Mouse (Mus musculus) WW6 (cell line): Measurements from ENCODE around the gene Cdh4.

Experiments
- DNase-seq: peaks from one replicate; pipeline ENCODE4 v3.0.0-alpha.2; 2013; ENCODE audit warnings: low read depth, low spot score

Gene Cdh4

DNA sequence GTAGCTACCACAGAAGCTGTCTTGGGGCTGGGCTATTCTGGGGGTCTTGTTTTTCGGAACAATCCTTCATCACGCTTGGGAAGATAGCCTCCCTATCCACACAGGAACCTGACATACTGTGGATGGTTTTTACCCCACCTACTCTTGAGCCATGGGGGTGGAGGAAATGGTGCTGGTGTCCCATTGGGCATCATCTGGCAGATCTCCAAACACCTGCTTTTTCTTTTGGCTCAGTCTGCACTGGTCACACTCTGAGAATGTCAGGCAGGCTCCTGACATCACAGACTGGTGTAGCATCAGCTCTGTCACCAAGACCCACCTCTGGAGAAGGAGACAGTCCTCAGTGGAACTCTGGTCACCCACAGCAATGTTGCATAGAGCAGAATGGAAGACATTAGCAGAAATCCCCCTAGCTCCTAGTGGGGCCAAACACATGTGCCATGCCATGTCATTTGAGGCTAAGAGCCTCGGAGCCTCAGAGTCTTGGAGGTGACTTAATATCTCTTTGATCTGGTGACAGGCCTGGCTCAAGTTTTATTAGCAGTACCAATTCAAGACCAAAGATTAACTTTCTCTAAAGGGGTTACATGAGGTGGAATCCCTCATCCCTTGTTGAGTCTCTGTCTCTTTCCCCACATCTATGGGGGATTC lies 95.7 kb downstream of the Cdh4 start:
- no peak for DNase-seq

DNA sequence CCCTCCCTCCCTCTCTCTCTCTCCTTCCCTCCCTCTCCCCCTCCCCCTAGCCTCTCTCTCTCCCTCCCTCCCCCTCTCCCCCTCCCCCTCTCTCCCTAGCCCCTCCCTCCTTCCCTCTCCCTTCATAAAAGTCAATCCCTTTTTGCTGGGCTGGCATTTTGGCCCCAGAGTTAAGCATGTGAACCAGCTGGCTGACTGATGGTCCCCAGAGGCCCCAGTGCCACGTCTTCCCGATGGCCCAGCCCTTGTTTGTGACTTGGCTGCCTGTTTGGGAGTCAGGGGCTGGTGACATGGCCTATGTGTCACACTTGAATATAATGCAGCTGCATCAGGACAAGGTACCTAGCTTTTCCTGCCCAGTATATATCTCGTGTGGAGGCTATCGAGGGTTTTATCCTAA lies 96.3 kb downstream of the Cdh4 start:
- DNase-seq: no peak

GRCm38 (mm10) chr2:179539532-179540245 lies 97.5 kb downstream of the Cdh4 start:
- DNase-seq: no peak

- no peak for DNase-seq
Observed at GRCm38 (mm10) chr2:179541096-179541495, 98.9 kb downstream of the Cdh4 start.

DNA sequence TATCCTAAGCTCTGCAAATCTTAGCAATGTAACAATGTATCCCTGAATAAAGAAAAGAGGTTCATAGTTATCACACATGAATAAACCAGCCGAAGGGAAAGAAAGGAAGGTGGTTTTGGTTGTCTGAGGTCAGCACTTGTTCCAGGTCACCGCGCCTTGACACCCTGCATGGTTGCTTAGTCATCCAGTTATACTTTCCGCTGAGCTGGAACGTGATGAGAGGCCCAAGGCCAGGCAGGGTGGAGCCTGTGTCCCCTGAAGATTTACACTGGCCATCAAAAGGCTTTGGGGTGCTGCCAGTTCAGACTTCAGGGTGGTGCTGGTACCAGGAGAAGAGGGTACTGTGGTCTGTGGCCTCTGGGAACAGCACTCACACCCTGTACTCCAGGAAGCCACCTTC lies 105.4 kb downstream of the Cdh4 start:
- no peak for DNase-seq

DNA sequence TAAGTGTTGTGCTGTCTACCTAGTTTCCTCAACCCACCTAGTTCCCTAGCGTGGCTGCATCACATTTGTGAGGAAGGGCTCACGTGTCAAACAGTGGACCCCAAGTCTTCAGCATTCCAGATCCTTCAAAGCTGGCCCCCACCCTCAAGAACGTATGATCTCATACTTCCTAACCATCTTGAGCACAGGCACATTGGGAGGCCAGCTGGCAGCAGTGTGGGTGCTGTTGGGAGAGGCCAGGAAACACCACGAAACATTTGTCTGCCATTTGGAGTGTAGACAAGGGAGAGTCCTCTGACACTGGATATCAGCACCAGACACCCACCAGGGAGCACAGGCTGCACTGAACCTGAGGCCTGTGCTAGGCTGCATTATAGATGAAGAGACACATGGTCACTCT lies 113.7 kb downstream of the Cdh4 start:
- no peak for DNase-seq

GRCm38 (mm10) chr2:179562350-179562749 lies 120.1 kb downstream of the Cdh4 start:
- DNase-seq: no peak

DNA sequence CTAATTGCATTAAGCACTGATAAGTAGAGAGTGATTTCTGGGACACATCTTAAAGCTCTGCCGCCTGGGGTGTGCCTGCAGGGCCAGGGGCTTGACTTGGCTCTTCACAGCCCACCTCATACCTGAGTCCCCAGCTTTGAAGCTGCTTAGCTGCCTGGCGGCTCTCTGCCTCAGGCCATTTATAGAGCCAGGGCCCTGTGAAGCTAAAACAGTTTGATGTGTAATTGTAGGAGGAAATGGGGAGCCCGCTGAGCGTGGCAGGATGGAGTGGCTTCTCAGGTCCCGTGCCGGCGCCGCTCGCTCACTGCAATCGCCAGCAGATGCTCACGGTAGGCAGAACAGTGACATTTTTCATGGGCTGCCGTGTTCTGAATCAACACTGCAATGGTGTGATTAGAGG lies 123.4 kb downstream of the Cdh4 start:
- no peak for DNase-seq

- no peak for DNase-seq
Observed at GRCm38 (mm10) chr2:179567886-179568285, 125.7 kb downstream of the Cdh4 start.

- no peak for DNase-seq
Observed at GRCm38 (mm10) chr2:179569171-179569570, 126.9 kb downstream of the Cdh4 start.

DNA sequence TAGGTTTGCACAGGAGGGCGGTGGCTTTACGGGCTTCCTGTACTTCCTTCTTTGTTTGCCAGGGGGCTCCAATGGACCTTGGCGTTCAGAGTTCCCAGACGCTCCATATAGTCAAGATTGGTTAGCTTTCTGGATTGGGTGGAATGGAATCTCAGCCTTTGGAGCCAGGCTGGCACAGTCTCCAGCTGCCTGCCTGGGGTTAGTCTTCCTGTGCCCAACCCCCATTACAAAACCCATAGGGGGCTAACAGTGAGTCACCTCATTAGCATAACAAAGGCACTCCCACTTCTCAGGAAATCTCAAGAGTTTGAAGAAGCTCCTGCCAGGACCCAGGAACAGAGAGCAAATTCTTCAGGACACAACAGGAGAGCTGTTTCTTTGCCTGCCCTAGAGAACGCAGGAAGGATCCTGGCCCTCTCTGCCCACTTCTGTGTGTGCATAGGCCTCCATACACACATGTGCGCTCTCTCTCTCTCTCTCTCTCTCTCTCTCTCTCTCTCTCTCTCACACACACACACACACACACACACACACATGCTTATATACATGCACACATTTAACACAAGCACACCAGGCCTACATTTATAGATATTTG lies 129.0 kb downstream of the Cdh4 start:
- peak; percentile 45 for DNase-seq

- DNase-seq: no peak
Observed at GRCm38 (mm10) chr2:179573331-179573730, 131.1 kb downstream of the Cdh4 start.

DNA sequence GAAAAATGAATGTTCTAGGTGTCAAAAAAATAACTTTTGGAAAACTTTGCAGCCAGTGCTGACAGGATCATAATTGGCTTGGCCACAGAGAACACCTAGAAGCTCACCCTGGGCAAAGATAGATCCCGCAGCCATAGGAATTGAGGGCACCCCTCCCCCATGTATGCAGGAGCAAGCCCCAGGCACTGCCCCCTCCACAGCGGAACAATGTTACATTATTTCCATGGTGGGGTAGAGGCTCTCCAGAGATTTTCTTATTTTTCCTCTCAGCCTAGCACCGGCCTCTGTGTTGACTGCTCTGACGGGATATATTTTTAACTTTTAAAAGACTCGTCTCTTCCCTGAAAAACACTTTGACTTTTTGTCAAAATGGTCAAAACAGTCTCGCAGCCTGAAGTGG lies 131.6 kb downstream of the Cdh4 start:
- no peak for DNase-seq

DNA sequence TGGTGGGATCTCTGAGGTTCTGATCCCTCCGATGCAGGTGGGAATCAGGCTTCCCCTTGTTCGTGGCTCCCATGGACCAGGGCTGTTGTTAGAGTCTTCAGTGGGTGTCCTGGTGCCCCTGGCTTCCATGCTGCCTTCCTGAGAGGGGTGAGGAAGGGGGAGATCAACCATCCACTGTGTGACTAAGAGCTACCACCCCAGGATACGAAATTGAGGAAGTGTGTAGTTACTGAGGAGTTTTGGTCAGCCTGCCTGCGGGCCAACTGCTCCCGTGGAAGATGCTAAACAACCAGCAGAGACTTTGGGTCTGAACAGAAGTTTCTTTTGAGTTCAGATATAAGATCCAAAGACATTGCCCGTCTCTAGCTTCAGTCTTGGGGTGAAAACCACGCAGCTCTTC lies 133.4 kb downstream of the Cdh4 start:
- no peak for DNase-seq

- DNase-seq: no peak
Observed at GRCm38 (mm10) chr2:179576221-179576620, 134.0 kb downstream of the Cdh4 start.

- no peak for DNase-seq
Observed at GRCm38 (mm10) chr2:179578329-179578728, 136.1 kb downstream of the Cdh4 start.

DNA sequence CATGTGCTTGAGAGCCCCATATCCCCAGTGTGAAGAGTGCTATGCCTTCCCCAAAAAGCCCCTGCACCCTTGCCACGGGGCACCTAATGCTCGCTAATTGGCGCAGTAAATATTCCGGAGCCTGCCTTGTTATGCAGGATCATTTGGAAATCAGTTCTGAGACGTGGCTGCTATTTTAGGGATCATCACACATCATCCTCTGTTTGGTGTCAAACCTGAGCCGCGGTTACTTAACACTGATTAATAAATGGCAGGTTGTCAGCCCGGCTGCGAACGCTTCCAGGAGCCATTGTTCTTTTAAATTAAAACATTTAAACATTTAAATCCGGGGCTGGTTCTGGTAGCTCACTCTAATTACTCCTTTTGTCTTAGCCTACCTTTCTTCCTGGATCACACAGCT lies 136.6 kb downstream of the Cdh4 start:
- no peak for DNase-seq

DNA sequence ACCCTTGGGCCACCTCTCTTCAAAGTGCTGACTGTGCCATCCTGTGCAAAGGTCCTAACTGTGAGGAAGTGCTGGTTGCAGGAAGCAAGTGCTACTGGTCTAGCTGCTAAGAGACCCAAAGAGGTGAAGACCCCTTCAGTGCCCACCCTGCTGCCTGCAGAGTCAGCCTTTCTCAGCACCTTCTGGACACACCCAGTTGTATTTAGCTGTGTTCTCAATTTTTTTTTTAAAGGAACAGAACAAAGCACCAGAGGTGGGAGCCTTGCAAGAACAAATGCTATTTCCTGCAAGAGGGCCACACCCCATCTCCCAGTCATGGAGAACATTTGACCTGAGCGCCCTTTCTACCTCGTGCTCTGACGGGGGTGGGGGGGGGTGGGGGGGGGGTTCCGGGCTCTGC lies 138.2 kb downstream of the Cdh4 start:
- DNase-seq: no peak

DNA sequence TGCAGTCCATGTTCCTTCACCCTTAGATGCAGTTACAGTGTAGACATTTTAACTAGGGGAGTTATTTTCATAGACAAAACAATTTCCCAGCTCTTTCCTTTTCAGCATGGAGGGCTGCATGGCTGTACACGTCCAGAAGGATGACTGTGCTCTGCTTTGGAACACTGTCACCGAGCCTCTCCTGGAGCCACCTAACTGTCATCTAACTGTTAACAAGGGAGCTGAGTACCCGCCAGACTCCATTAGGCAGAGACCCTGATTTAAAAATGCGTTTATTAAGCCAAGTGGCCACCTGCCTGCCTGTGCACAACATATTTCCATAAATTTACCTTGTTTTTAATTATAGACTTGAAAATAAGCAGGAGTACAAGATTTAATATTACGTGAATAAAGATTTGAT lies 138.8 kb downstream of the Cdh4 start:
- DNase-seq: no peak

- DNase-seq: no peak
Observed at GRCm38 (mm10) chr2:179582966-179583365, 140.7 kb downstream of the Cdh4 start.

GRCm38 (mm10) chr2:179584672-179585071 lies 142.4 kb downstream of the Cdh4 start:
- DNase-seq: no peak

DNA sequence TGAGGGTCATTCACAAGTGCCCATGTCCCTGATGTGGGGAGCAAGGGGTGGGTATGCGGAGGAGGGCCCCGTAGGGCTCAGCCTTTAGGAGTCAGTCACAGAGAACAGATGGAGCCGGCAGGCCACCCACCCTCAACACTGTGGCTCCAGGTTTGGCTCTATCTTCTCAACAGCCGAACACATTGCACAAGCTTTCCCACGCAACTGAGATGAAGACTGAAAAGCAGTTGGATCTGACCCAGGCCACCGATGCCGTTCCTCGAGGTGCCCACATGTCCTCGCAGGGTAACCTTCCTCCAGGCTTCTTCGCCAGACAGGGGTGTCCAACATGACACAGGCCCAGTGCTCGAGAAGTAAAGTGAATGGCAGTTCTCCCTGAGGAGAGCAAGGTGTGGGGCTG lies 144.2 kb downstream of the Cdh4 start:
- DNase-seq: no peak

- no peak for DNase-seq
Observed at GRCm38 (mm10) chr2:179587069-179587468, 144.8 kb downstream of the Cdh4 start.
